7 mouse cellular contexts compared by ENCODE assay signal in genomic region chr13:21913854-21914253, GRCm38 (mm10). TPM values are rescaled to one million over a fixed set of nuclear protein-coding genes. Genes with fewer than 3 reads are reported as not detected.
A peak's percentile ranks its signal among the peaks of the same experiment; 100 is the strongest.
DNase-seq lines count a peak whose midpoint lies in the region; ATAC-seq and TF ChIP-seq lines count a peak whose summit lies in the region.

No protein-coding gene starts in this region.

- no peak for TF ChIP-seq CTCF in kidney, postnatal 0 days (IDR thresholded peaks at IDR 0.05; ENCODE audit: low read depth)
- no peak for TF ChIP-seq CTCF in left cerebral cortex, adult 2 months (IDR thresholded peaks at IDR 0.05)

- H3K4me3 ChIP-seq in kidney, postnatal 0 days (replicated peaks; ENCODE audit: low read depth, low read length) = no peak overlapping the region
- peak overlapping the region; percentile 21 for H3K4me3 ChIP-seq in macrophage (ENCODE audit: inconsistent target)
- no peak overlapping the region for H3K4me3 ChIP-seq in left cerebral cortex, adult 2 months

- H3K9ac ChIP-seq in kidney, postnatal 0 days (ENCODE audit: low read depth, low read length) = no peak overlapping the region

- H3K27ac ChIP-seq in kidney, postnatal 0 days = no peak overlapping the region
- no peak overlapping the region for H3K27ac ChIP-seq in macrophage
- H3K27ac ChIP-seq in left cerebral cortex, adult 2 months = no peak overlapping the region

- H3K79me2 ChIP-seq in macrophage (ENCODE audit: inconsistent target) = no peaks in the 10 kb centered on the region

- intact Hi-C loops in left cerebral cortex, adult 2 months (cut with DNase I) = loop anchor here (10.0 kb wide), 1 partner anchor 1391 kb away; no protein-coding TSS in a partner anchor

- H3K4me2 ChIP-seq in kidney, postnatal 0 days (ENCODE audit: low read length) = peak overlapping the region; percentile 25; the same call in 1 of the 2 replicates

- WGBS in kidney, postnatal 0 days = 20% methylated on average over 8 of the region's 8 CpGs
- 56% methylated on average over 8 of the region's 8 CpGs for WGBS in macrophage (ENCODE audit: missing documents)

- no peaks in the 10 kb centered on the region for H3K36me3 ChIP-seq in kidney, postnatal 0 days (ENCODE audit: insufficient read depth, low read length)
- H3K36me3 ChIP-seq in macrophage (ENCODE audit: inconsistent target) = no peaks in the 10 kb centered on the region

- peak; percentile 37 for DNase-seq in kidney, postnatal 0 days (ENCODE audit: low spot score)
- no peak for DNase-seq in kidney, adult 11 months
- DNase-seq in MN1 (ENCODE audit: low spot score) = peak; percentile 38
- DNase-seq in left cerebral cortex, adult 2 months (ENCODE audit: extremely low spot score in 1 of 2, low spot score in 2 of 2) = no peak
- DNase-seq in right cerebral cortex, adult 18-20 months = no peak

- no peak for ATAC-seq in kidney, postnatal 0 days (replicated peaks; ENCODE audit: low FRiP score, low read depth)
- ATAC-seq in granulocyte monocyte progenitor cell, adult 5-6 weeks (replicated peaks; ENCODE audit: poor library complexity, severe bottlenecking) = peak; percentile 7; the same call in 1 of the 2 replicates

- no peaks in the 10 kb centered on the region for H3K9me3 ChIP-seq in kidney, postnatal 0 days (replicated peaks; ENCODE audit: low read length)

- H3K27me3 ChIP-seq in kidney, postnatal 0 days (ENCODE audit: insufficient read depth, low read length) = no peaks in the 10 kb centered on the region

- H3K4me1 ChIP-seq in kidney, postnatal 0 days (replicated peaks; ENCODE audit: insufficient read depth, low read length) = no peaks in the 10 kb centered on the region

RNA-seq across cellular contexts. Expression of gene Zfp184, which starts 31.0 kb away (rescaled TPM):
- polyA plus RNA-seq in kidney, postnatal 0 days (2015; fragmentation: Nextera tagmentation; extraction: Ambion mirVana) = 8.5 and 9.6 TPM in 2 replicates
- total RNA-seq in granulocyte monocyte progenitor cell, adult 5-6 weeks (2014; fragmentation: Nextera tagmentation) = 13.3 and 15.7 TPM in 2 replicates
- total RNA-seq in granulocyte monocyte progenitor cell, adult 5-6 weeks (2017) = 13.3 and 16.3 TPM in 2 replicates
- total RNA-seq in macrophage (2018; cell fraction: chromatin; rRNA removed) = under 1 TPM in 3 of 26 experiments, not detected in 23; 0.19 to 0.31 (median 0.25) TPM
- total RNA-seq in macrophage (2018; cell fraction: cytosol; rRNA removed) = under 1 TPM in 9 of 26 experiments, not detected in 17; 0.06 to 0.15 (median 0.09) TPM
- under 1 TPM in 2 of 26 experiments, not detected in 24; 0.30 to 0.85 TPM for total RNA-seq in macrophage (2018; cell fraction: nucleus; rRNA removed)
- polyA plus RNA-seq in macrophage (2018) = 0.14 TPM in 1 of 3 replicates, not detected in the others
- total RNA-seq in left cerebral cortex, adult 2 months (2021) = 1 to 10 TPM; 3.8 to 3.9 TPM

Comparison
In these comparisons a context has a peak if more than half of its experiments do, and no peak if none do; other contexts are left out.
1. DNase-seq: peak in kidney, postnatal 0 days (single experiment) and MN1 (single experiment); none in kidney, adult 11 months (single experiment), left cerebral cortex, adult 2 months (0 of 2) and right cerebral cortex, adult 18-20 months (single experiment).